Mouse (Mus musculus) stomach, embryonic 16.5 days (tissue): ENCODE measurements around the gene Traf2. TPM values are rescaled to one million over a fixed set of nuclear protein-coding genes. Genes with fewer than 3 reads are reported as not detected.
A peak's percentile ranks its signal among the peaks of the same experiment; 100 is the strongest.
"Not testable (repeated sequence)": the region's sequence is repeated elsewhere in the genome, so short reads cannot be mapped to it uniquely, and the experiment has no call there.

Experiments used
- ATAC-seq: fragments of 200-750 bp; cut with Nextera tagmentation; 2 replicates; pipeline ENCODE4 v1.8.0; 2017; ENCODE audit warnings: moderate number of reproducible peaks, moderate TSS enrichment; ENCODE audit not compliant: insufficient read depth, low FRiP score
- H3K27ac ChIP-seq: fragments of 300-500 bp; sonication (generic); 2 replicates; pipeline ENCODE4 v1.5.1; 2014; ENCODE audit warnings: low read length
- H3K27me3 ChIP-seq: fragments of 300-500 bp; sonication (generic); 2 replicates; pipeline ENCODE4 v1.6.1; 2014; ENCODE audit warnings: low read length, control low read depth, mixed read lengths; ENCODE audit not compliant: control insufficient read depth, insufficient read depth
- H3K36me3 ChIP-seq: fragments of 300-500 bp; sonication (generic); 2 replicates; pipeline ENCODE4 v1.6.1; 2014; ENCODE audit warnings: low read length; ENCODE audit not compliant: control insufficient read depth, insufficient read depth
- H3K4me1 ChIP-seq: fragments of 300-500 bp; sonication (generic); 2 replicates; pipeline ENCODE4 v1.6.1; 2014; ENCODE audit warnings: low read length, control low read depth, mixed read lengths; ENCODE audit not compliant: control insufficient read depth, insufficient read depth
- H3K4me2 ChIP-seq: fragments of 300-500 bp; sonication (generic); 2 replicates; pipeline ENCODE4 v1.6.1; 2014; ENCODE audit warnings: low read depth, low read length, mixed read lengths
- H3K4me3 ChIP-seq: fragments of 300-500 bp; sonication (generic); replicated peaks from 2 replicates; pipeline ENCODE4 v1.5.1; 2014; ENCODE audit warnings: mild to moderate bottlenecking, low read length
- H3K9ac ChIP-seq: fragments of 300-500 bp; sonication (generic); 2 replicates; pipeline ENCODE4 v1.6.1; 2014; ENCODE audit warnings: low read length
- H3K9me3 ChIP-seq: fragments of 300-500 bp; sonication (generic); replicated peaks from 2 replicates; pipeline ENCODE4 v1.6.1; 2016; ENCODE audit warnings: low read length, control low read depth; ENCODE audit not compliant: control insufficient read depth
- WGBS: fragments of 180-500 bp; shearing (Covaris S2); extraction: QIAGEN DNeasy Blood & Tissue Kit; methylation state at CpG from one replicate; pipeline ENCODE4 v1.1.7; 2014; 5-methylcytosine and 5-hydroxymethylcytosine counted together
- polyA plus RNA-seq: library from polyadenylated mRNA; unstranded; fragments of >200 nt; fragmentation: Nextera tagmentation; extraction: Ambion mirVana; gene quantifications from 2 replicates; pipeline ENCODE4 v1.2.1, GENCODE M21; 2015

Traf2 gene
- polyA plus RNA-seq, 1 experiment from 2014 or later, result 31.5 TPM

GRCm38 (mm10) chr2:25555479-25555878 is 8.7 kb upstream of the Traf2 start:
- not testable (repeated sequence) for H3K4me2 ChIP-seq, H3K9ac ChIP-seq, ATAC-seq, H3K9me3 ChIP-seq, H3K4me3 ChIP-seq, H3K27ac ChIP-seq, H3K27me3 ChIP-seq, H3K36me3 ChIP-seq
- WGBS, result 52% methylated on average over 2 of the region's 2 CpGs
- H3K4me1 ChIP-seq, result peaks cover 18% of the 10 kb centered on the region

DNA sequence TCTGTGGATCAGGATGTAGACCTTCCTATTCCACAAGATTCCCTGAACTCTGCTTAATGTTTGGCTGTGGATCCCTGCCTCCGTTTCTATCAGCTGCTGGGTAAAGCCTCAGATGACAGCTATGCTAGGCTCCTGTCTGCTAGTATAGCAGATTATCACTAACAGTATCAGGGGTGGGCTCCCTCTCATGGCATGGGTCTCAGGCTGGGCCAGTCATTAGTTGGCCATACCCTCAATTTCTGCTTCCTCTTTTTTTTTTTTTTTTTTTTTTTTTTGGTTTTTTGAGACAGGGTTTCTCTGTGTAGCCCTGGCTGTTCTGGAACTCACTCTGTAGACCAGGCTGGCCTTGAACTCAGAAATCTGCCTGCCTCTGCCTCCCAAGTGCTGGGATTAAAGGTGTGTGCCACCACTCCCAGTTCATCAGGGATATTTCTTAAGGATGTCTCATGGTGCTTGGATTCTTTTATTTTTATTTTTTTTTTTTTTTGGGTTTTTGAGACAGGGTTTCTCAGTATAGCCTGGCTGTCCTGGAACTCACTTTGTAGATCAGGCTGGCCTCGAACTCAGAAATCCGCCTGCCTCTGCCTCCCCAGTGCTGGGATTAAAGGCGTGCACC is 6.5 kb upstream of the Traf2 start:
- not testable (repeated sequence) for H3K9ac ChIP-seq, H3K9me3 ChIP-seq, ATAC-seq, H3K27me3 ChIP-seq, H3K27ac ChIP-seq, H3K4me1 ChIP-seq, H3K36me3 ChIP-seq, H3K4me3 ChIP-seq, H3K4me2 ChIP-seq
- WGBS, result 92% methylated on average over 4 of the region's 4 CpGs

DNA sequence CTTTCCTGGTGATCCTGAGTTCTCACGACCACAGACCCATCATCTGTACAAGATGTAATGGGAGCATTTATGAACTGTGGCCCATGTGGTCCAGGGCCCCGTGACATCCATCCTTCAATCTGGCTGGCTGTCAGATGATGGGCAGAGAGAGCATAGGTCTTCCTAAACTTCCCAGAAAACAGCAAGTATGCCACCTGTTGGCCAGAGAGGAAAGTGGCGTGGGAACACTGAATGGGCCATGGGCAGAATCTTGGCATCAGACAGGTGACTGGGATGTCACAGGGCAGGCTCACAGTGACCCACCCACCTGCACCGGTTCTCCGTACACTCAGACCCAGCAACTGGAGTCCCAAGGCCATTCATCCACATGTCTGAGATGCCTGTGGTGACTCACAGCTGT is 4.4 kb upstream of the Traf2 start:
- Histone ChIP-seq H3K4me1 (peaks cover 4% of the 10 kb centered on the region), H3K9ac (no peak overlapping the region), H3K4me3 (no peak overlapping the region), H3K27me3 (no peaks in the 10 kb centered on the region), H3K36me3 (no peaks in the 10 kb centered on the region), H3K4me2 (no peak overlapping the region), H3K9me3 (no peaks in the 10 kb centered on the region), H3K27ac (no peak overlapping the region)
- no peak for ATAC-seq
- 29% methylated on average over 5 of the region's 5 CpGs for WGBS

DNA sequence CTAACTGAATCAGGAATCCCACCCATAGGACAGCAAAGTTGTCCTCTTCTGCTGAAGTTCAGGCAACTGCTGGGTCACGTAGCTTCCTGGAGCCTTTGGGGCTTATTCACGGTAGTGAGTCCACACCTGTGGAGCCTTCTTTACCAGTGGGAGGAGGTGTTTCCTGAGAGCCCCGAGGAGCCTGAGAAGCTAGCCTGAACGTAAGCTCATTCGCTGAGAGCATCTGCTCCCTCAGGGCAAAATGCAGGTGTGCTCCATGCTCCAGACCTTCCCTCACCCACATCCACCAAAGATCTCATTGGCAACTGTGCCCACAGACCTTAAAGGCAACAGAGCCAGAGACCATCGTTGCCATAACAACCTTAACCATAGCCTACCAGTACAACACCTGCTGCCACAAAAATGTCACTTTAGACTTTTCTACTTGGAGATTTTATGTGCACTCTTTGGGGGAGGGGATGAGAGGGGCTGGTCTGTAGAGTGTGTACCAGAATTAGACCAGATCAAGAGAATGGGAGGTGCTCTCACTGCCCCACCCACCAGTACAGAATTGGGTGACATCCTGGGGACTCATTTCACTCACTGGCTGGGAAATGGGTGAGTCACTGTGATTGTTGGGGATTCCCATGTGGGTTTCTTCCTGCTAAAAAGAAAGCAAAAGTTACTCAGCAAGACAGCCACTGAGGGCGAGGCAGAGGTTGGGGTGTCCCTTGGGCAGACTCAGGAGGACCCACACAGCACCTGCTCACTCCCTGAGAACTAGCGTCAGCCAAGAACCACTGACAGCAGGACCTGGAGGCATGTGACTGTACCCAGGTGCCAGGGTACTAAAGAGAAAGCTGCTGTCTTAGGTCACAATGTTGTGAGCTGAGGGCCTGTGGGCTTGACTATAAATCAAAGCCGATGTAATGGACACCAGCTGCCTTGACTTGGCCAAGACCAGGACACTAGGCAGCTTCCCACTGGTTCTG is 2.6 kb upstream of the Traf2 start:
- H3K9me3 ChIP-seq, result no peaks in the 10 kb centered on the region
- no peak overlapping the region for H3K27ac ChIP-seq
- H3K27me3 ChIP-seq, result no peaks in the 10 kb centered on the region
- no peaks in the 10 kb centered on the region for H3K36me3 ChIP-seq
- 68% methylated on average over 9 of the region's 9 CpGs for WGBS
- peaks cover 14% of the 10 kb centered on the region for H3K4me1 ChIP-seq
- ATAC-seq, result no peak
- H3K4me3 ChIP-seq, result no peak overlapping the region
- no peak overlapping the region for H3K9ac ChIP-seq
- no peak overlapping the region for H3K4me2 ChIP-seq

GRCm38 (mm10) chr2:25545996-25546810 is 537 bp downstream of the Traf2 start:
- Histone ChIP-seq H3K27me3 (no peaks in the 10 kb centered on the region), H3K9ac (peak overlapping the region; percentile 85), H3K9me3 (no peaks in the 10 kb centered on the region), H3K36me3 (no peaks in the 10 kb centered on the region), H3K4me2 (peak overlapping the region; percentile 86), H3K27ac (peak overlapping the region; percentile 57), H3K4me1 (peaks cover 14% of the 10 kb centered on the region), H3K4me3 (peak overlapping the region; percentile 83)
- 4% methylated on average over 43 of the region's 43 CpGs for WGBS
- ATAC-seq, result peak; percentile 65

DNA sequence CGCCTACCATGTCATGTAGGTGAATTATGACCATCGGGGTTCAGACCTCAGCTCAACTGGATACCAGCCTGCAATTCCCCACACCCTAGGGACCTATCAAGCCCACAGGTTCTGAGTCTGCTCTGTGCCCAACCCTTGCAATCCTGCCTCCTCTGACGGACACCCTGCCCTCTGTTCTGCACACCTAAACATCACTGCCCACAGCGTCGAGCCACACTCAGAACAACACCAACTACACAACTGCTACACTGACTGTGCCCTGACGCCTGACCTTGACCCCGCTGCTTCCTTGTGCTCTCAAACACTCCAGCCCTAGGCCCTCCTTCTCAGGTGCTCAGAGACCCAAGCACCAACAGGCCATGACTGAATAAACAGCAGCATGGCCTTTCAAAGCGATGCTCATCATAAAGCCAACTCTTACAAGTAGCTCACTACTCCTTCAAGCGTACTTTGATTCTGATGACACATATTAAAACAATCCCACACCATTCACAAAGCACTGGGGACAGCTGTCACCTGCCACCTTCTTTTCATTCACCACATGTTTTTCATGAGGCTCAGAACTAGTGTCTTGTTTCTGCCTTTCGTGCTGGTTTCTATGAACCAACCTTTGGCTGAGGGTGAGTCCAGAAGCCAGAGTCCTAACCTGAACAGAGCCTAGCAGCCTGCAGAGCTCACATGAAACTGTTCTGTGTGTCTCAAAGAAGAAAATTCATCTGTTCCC is 4.9 kb downstream of the Traf2 start:
- Histone ChIP-seq H3K9ac (no peak overlapping the region), H3K27ac (no peak overlapping the region), H3K27me3 (no peaks in the 10 kb centered on the region), H3K36me3 (no peaks in the 10 kb centered on the region), H3K9me3 (no peaks in the 10 kb centered on the region), H3K4me2 (no peak overlapping the region), H3K4me1 (peaks cover 11% of the 10 kb centered on the region), H3K4me3 (no peak overlapping the region)
- 73% methylated on average over 10 of the region's 10 CpGs for WGBS
- no peak for ATAC-seq

- no peak for ATAC-seq
- no peak overlapping the region for H3K9ac ChIP-seq
- no peak overlapping the region for H3K4me3 ChIP-seq
- 87% methylated on average over 4 of the region's 4 CpGs for WGBS
- H3K4me1 ChIP-seq, result peaks cover 4% of the 10 kb centered on the region
- H3K4me2 ChIP-seq, result no peak overlapping the region
- no peaks in the 10 kb centered on the region for H3K9me3 ChIP-seq
- H3K27me3 ChIP-seq, result no peaks in the 10 kb centered on the region
- no peak overlapping the region for H3K27ac ChIP-seq
- no peaks in the 10 kb centered on the region for H3K36me3 ChIP-seq
Measured at GRCm38 (mm10) chr2:25540541-25540948, 6.2 kb downstream of the Traf2 start.

DNA sequence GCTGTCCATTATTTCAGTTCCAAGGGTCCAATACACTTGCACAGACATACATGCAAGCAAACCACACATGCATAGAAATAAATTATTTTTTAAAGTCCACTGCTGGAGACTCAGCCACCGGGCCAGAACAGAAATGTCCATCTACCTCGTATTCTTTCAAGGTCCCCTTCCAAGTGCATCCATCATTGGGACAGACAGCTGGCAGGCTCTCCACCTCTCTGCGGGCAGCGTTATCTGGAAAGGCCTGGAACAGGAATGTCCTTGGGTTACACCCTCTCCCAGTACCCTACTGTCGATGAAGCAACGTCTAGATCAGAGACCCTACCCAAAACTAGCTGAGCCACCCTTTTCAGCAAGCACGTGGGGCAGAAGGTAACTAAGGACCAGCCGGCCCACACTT is 10.2 kb downstream of the Traf2 start:
- Histone ChIP-seq H3K4me3 (no peak overlapping the region), H3K27me3 (no peaks in the 10 kb centered on the region), H3K4me2 (no peak overlapping the region), H3K27ac (no peak overlapping the region), H3K36me3 (no peaks in the 10 kb centered on the region), H3K4me1 (no peaks in the 10 kb centered on the region), H3K9me3 (no peaks in the 10 kb centered on the region), H3K9ac (no peak overlapping the region)
- 72% methylated on average over 8 of the region's 8 CpGs for WGBS
- ATAC-seq, result no peak
